Mouse (Mus musculus) kidney, postnatal 14 days (tissue): Measurements from ENCODE around the gene Pds5a.
"Not testable (repeated sequence)": the region's sequence is repeated elsewhere in the genome, so short reads cannot be mapped to it uniquely, and the experiment has no call there.

Experiments used
- DNase-seq: peaks from one replicate; pipeline ENCODE4 v3.0.0; 2022; ENCODE audit warnings: mixed read lengths

Gene Pds5a

DNA sequence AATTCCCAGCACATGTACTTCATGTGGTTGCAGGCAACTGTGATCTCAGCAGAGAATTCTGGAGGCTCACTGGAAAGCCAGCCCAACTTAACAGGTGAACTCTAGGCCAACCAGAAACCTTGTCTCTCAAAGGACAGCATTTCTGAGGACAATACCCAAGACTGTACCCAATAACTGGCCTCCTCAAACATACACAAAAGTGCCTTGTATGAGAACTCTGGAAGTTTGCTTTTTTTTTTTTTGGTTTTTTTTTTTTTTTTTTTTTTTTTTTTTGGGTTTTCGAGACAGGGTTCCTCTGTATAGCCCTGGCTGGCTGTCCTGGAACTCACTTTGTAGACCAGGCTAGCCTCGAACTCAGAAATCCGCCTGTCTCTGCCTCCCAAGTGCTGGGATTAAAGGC, 4.0 kb downstream of the Pds5a start:
- DNase-seq, result not testable (repeated sequence)

DNA sequence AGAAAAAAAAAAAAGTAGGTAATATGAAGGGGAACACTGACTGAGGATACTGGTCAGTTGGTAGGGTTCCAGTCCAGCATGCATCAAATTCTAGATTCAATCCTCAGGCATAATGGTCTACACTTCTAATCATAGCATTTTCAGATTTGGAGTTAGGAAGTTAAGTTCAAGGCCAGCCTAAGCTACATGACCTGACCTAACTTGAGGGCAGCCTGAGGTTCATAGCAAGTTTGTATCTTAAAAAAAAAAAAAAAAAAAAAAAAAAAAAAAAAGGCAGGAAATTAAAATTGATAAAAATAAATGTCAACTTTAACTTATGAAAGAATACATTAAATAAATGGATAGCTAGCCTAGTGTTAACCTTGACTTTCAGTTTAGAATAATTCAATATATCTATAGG, 5.1 kb downstream of the Pds5a start:
- DNase-seq, result no peak

DNA sequence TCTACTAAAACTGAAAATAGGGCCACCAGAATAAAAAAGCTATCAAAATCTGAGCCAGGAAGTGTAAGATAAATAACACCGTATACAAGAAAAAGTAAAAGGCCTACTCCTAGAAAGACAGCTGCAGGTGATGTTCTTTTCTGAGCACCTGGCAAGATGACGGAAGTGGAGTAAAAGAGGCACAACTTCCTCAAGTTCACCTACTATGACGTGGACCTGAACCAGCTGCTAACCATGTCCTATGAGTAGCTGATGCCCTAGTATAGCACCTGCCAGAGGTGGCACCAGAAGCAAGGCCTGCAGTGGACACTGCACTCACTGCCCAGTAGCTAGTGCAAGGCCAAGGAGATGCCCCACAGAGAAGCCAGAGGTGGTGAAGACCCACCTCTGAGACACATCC, 9.3 kb downstream of the Pds5a start:
- no peak for DNase-seq

DNA sequence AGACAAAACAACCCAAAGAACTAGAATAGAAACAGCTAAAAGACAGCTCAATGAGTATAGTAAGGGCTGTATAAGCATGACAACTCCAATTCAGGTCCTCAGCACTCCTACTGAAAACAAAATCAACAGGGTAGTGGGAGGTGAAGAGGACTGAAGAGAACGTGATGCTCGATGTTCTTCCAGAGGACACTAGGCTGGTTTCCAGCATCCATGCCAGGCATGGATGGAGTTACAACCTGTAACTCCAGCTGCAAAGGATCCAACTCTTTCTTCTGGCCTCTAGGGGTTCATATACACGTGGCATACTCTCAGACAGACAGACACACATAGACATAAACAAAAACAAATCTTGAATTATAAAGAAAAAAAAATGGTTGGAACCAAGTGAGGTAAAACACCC, 11.3 kb downstream of the Pds5a start:
- DNase-seq, result no peak

DNA sequence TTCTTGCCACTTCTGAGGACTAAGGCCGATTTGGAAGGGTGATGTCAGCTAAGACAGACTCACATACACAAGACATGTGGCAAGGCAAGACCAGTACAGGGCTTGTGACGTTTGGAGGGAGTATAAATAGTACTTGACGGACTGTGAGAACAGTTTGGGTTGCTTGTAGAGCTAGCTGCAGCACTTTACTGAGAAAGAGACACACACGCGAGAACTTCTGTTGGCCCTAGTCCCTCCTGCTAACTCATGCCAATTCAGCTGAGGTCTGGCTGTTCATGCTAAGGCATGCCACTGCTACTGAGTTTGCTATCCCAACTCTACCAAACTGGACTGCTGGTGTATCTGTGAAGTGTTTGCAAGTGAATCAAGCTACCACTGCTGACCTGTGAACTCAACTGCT, 19.2 kb downstream of the Pds5a start:
- DNase-seq, result no peak

DNA sequence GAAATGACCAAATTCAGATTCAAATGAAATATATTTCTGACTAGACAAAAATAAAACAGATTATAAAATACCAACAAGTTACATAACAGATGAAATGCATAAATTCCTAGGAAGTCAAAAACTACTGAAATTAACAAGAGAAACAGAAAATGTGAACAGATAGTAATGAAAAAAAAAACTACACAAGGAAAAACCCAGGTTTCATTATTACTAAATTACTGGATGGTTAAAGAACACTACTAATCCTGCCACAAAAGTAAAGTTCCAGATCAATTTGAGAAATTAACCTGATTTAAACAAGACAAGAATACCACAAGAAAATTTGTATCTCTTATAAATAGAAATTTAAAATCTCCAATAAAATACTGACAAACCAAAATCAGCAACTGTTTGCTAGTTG, 25.9 kb downstream of the Pds5a start:
- DNase-seq, result no peak

DNA sequence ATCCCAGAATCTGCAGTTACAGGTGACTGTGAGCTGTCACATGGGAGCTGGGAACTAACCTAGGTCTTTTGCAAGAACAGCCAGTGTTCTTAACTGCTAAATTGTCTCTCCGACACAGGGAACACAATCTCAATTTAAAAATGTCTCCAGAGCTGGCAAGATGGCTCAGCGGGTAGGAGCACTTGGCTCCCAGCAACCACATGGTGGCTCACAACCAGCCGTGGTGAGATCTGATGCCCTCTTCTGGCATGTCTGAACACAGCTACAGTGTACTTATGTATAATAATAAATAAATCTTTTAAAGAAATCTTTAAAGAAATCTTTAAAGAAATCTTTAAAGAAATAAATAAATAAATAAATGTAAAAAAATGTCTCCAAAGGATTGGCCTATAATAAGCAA, 30.4 kb downstream of the Pds5a start:
- no peak for DNase-seq

DNA sequence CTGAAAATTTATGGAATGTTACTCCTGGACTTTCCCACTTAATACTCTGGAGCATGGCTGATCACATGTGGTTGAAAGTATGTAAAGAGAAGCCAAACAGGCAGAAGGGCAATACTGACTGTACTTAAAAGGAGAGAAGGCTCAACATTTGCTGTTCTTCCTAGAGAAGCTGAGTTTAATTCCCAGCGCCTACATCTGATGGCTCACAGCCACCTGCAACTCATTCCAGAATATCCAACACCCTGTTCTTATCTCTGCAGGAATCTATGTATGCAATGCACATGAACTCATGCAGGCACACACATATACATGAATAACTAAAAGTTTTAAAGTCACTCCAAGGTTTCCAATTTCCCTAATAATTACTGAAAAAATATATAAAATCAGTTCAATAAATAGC, 32.7 kb downstream of the Pds5a start:
- no peak for DNase-seq

DNA sequence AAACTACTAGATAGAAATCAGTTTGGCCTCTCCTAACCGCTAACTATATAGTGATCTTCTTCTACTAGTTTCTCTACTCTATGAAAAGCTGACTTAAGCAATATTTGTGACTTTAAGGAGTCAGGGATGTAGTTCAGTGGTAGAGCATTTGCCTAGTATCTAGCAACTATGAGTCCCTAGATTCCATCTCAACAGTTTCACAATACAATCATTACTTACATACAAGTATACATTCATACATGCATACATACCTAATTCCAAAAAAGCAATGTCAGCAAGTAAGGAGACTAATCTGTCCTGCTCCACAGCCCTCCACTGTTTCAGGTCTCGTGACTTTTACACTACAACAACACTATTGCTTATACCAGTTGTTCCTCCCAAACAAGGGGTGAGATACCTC, 36.1 kb downstream of the Pds5a start:
- DNase-seq, result no peak

DNA sequence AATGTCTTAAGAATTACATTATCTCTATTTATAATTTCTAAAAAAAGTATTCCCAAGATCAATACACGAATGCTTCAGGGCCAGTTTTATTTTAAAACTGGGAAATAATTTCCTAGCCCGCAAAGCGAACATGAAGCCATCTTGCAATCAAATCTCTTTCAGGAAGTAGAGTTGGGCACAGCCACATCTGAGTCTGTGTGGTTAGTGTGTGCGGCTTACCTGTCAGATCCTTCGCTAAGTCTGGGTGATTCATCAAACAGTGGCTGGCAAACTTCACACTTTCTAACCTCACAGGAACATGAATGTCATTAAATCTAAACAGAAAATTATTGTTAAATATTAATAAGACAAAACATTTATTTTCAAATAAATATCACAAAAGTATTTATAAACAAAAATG, 44.3 kb downstream of the Pds5a start:
- no peak for DNase-seq

DNA sequence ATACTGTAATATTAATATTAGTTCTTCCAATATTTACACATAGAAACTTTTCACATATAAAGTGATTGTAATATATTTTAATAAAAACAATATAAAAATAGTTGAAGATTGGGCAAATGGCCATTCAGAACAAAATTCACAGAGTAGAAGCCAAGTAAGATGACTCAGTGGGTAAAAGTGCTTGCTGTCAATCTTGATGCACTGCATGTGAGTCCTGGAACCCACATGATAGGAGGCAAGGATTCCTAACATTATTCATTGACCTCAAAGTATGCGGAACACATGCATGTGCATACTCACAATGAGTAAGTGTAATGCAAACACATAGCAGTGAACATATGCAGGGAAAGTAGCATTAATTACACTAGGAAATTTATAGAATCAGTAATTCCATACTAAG, 59.2 kb downstream of the Pds5a start:
- no peak for DNase-seq

DNA sequence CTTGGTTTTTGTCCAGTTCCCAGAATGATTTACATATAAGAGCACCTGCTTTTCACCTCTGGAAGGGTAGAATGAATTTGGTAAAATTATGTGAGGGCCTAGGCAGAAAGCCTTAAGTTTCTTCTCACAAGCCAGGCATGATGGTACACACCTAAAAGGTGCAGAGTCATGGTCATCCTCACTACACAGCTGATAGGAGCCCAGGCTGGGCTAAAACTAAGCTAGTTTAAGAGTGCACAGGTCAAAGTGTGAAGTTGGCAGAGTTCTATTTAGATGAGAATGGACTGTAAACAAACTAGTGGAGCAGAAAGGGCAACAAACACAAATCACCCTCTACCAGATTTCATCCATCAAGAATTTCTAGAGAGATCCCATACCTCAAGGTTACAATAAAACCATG, 73.7 kb downstream of the Pds5a start:
- no peak for DNase-seq

DNA sequence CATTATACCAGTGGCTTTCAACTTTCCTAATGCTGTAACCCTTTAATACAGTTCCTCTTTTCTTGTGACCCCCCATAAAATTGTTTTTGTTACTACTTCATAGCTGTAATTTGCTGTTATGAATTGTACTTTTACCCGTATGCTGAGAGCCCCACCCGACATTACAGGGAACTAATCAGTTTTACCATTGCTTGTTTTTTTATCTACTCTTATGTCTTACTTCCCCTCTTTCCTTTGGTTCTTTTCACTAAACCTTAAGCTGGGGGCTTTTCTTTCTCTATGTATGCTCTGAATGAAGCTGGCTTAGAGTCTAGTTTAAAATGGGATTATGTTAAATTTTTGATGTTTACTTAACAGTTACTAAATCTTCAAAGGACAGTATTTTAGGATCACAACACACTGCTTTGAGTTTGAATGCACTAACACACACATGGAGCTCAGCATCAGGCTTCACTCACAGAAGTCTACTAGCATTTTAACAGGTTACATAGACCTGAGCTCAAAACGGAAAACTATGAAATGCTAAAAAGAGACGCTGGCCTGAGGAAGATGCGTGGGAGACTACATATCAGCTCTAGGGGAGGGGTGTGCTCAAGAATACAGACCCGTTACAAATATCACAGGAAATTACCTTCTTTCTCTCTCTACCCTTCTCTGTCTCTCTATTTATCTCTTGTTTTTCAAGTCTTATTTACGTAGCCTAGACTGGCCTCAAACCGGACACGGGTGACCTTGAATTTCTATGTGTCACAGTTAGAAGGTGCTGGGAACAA, 84.7 kb downstream of the Pds5a start:
- DNase-seq, result no peak

DNA sequence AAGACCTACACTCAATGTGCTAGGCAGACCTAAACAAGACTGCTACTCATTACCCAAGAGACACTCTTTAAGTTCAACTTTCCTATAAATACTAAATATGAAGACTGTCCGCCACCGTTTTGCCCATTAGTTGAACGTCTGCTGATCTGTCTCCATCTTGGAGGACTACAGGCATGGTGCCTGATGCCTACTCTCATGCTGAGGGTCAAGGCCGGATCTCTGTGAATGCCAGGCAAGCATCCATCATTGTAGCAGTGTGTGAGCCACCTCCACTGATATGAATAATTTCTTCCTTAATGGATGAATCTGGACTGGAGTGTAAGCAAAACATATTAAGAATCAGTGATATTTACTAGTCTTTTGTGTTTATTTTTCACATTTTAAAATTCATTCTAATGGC, 87.5 kb downstream of the Pds5a start:
- DNase-seq, result no peak

DNA sequence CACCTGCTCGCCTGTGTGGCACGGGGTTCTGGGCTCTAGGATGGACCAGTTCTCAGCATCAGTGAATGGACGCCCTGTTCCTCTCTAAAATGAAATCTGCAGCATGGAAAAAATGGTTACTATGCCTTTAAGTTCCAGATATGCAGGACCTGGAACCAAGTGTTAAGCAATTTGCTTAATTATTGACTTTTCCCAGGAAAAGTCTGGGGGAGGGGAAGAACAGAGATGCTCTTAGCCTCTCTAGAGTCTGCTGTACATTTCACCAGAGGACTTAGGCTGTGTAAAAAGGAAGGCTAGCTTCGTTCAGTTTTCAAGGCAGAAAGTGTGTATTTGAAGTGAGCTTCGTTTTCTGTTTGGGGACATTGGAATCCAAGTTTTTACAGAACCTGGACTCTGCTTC, 88.3 kb downstream of the Pds5a start:
- peak; percentile 67 for DNase-seq

DNA sequence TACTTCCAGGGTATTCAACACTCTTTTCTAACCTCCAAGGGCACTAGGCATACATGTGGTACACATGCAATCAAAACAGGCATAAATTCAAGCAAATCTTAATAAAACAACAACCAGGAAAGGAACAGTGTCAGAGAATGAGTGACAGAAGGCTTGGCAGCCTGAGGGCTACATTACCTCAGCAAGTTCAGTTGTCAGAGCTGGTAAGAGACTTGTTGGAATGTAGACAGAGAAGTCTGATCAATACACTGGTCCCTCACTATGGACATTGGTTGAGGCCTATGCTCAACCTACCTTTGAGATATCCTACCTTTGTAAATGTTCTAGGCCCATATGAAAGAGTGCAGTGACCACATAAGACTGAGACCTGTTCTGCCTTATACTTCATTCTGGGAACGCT, 91.3 kb downstream of the Pds5a start:
- peak; percentile 14 for DNase-seq

DNA sequence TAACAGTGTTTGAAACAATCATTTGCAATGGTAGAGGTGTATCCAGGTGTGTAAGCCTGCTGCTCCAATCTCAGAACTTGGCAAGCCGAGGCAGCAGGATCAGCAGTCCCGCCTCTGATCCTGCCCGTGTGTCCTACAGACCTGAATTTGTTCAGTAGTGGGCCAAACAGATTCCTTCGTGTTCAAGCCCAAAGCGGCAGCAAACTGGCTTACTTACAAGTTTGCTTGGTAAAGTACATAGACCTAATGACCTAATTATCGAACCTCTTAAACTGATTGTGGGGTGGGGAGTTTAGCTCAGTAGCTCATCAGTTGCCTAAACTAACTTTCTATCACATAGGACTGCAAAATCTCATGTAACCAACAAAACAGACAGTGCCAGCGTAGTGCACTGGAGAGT, 98.4 kb downstream of the Pds5a start:
- DNase-seq, result no peak

DNA sequence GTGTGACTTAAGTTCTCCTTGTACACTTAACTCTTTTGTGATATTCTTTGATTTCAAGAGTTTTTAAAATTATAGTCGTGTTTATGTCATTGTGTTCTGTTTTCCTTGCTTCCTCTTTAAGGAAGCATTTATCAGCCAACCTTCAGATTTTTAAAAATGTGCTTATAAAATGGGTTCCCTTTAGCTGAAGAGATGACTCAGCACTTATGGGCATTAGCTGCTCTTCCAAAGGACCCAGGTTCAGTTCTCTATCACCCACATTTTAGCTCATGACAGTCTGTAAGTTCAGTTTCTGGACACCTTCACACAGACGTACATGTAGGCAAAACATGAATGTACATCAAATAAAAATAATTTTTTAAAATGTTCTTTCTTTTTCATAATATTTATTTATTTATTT, 105.7 kb downstream of the Pds5a start:
- no peak for DNase-seq

DNA sequence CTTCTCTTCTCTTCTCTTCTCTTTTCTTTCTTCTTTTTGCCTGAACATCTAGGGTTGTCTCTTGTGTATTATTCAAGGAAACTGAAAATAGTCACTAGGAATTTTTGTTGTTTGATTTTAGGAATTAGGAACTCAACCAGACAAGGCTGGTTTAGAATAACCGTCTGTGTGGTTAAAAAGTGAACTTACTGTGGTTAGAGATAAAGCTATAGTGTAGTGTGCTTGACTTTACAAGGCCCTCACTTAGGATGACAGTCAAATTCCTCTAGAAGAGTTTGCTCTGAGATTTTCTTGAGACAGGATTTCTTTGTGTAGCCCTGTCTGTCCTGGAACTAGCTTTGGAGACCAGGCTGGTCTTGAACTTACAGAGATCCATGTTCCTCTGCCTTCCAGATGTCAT, 107.9 kb downstream of the Pds5a start:
- no peak for DNase-seq

DNA sequence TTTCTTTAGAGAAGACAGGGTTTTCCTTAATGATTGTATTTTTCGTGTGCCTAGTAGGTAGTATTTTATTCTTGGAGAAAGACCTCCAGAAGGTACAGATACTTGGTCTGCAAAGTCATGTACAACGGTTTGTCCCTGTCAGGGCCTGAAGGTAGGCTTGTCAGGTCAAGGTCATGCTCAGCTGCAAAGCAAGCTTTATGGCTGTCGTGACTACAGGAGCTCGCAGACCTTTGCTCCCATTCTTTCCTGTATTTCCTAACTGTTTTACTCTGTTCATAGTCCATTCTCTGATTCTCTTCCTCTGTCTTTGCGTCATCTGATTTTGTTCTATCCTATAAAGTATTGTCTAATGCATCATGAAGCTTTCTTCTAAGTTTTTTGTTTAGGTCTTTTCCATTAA, 111.8 kb downstream of the Pds5a start:
- peak; percentile 19 for DNase-seq

DNA sequence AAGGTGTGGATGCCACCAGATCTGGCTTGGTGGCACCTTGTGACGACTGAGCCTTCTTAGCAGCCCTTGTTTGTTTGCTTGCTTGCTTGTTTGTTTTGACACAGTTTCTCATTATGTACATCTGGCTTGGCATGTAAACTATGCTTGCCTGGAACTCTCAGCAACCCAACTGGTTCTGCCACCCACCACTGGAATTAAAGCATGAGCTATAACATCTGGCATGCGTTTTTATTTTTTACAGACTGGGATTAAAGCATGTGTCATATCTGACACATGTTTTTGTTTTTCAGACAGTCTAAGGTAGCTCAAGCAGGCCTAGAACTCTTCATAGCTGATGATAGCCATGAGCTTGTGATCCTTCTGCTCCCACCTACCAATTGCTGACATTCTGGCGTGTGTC, 119.5 kb downstream of the Pds5a start:
- no peak for DNase-seq

DNA sequence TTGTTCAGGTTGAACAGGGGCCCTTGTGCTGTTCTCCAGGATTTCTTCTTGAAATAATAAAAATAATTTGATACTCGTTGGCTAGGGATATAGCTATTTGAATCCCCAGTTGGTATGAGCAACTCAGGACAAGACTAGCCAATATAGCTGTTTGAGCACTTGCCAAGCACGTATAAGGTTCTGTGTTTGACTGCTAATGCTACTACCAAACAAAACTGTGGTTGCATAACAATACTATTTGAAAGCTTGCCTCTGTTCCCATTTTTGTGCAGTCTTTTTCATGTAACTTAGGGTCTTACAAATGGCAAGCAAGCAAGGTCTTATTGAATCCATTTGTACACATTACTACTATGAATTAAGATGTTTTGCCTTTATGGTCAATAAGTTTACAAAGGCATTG, 122.2 kb downstream of the Pds5a start:
- no peak for DNase-seq

DNA sequence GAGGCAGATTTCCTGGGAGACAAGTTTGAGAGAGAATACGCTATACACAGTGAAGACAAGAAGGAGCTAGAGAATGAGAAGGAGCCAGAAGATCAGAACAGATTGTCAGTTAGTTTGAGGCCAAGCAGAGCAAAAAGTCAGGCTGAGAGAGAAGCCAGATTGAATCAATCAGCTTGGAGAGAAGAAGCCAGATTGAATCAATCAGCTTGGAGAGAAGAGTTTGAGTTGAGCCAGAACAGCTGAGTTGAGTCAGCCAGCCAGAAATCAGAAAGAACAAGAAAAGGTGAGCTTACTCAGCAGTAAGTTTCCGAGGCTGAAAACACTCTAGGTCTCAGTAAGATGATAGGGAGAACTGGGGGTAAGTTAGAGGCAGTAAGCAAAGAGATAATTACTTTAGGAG, 123.2 kb downstream of the Pds5a start:
- DNase-seq, result no peak

DNA sequence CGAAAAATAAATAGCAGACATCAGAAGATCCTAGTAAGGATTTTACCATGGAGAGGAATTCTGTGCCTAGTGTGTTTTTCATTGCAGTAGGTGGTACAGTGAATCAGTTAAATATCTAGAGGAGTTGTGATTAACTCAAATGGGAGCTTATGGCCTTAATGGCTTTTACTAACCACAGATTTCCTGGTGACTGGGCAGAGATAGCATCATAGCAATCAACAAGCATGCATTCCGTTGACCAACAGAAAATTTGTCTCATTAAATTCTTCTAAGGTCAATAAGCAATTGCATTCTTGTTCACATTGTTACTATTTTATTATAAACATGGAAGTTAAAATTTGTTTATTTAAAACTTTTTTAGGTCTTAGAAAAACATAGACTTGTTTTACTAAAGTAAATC, 132.6 kb downstream of the Pds5a start:
- no peak for DNase-seq

DNA sequence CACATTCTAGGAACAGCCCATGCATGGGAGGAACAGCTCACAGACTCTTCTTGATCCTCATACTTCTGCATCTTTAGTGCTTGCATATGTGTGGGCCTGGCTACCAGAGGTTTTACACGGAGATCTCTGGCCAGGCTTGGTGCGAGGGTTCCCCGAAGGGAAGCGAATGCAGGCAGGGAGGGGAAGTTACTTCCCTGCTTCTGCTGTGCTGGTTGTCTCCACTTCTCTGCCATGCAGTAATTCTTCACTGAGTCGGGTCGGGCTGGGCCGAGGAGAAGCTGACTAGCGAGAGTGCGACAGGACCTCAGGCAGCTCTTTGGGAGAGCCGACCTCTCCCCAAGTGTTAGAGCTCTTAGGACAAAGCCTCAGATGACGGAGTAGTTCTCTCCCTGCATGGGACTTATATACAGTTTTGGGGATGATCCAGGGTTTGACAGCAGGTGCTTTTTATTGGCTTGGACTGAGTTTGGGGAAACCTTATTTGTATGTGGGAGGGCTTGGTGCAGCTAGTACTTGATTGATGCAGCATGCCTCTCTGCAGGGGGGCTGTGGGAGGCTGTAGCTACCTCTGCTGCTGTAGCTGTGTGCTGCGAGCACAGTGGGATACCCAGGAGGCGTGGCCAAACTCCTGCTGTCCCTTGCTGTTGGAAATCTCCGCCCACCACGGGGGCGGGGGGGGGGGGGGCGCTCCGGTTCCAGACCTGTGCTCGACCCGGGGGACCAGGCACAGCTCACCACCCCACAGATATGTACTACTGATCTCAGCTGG, 136.8 kb downstream of the Pds5a start:
- DNase-seq, result no peak
